Mouse (Mus musculus) myocyte (in vitro differentiated cells): ENCODE data around the gene Scfd1. TPM values are rescaled to one million over a fixed set of nuclear protein-coding genes. Genes with fewer than 3 reads are reported as not detected.

Experiments
- H3K27me3 ChIP-seq: one replicate; pipeline ENCODE4 v1.6.1; 2011; ENCODE audit not compliant: control insufficient read depth, insufficient read depth, insufficient read length
- H3K36me3 ChIP-seq: one replicate; pipeline ENCODE4 v1.6.1; 2011; ENCODE audit not compliant: control insufficient read depth, insufficient read depth
- H3K4me2 ChIP-seq: one replicate; pipeline ENCODE4 v1.6.1; 2011; ENCODE audit warnings: low read depth, control low read depth
- H3K4me3 ChIP-seq: one replicate; pipeline ENCODE4 v1.5.1; 2011; ENCODE audit warnings: mild to moderate bottlenecking, control low read depth, moderate library complexity
- H3K79me2 ChIP-seq: one replicate; pipeline ENCODE4 v1.6.1; 2011; ENCODE audit not compliant: control insufficient read depth, insufficient read depth
- H3ac ChIP-seq: one replicate; pipeline ENCODE4 v1.6.1; 2011; ENCODE audit not compliant: control insufficient read depth, insufficient read length
- CEBPB ChIP-seq: IDR thresholded peaks from 2 replicates; pipeline ENCODE4 v1.6.1; 2011; ENCODE audit warnings: mild to moderate bottlenecking, moderate library complexity; ENCODE audit not compliant: poor library complexity, insufficient read depth, severe bottlenecking
- E2F4 ChIP-seq: IDR thresholded peaks from one replicate; pipeline ENCODE4 v1.6.1; 2011; ENCODE audit warnings: mild to moderate bottlenecking, control low read depth, moderate library complexity; ENCODE audit not compliant: insufficient read depth
- MAX ChIP-seq: IDR thresholded peaks from one replicate; pipeline ENCODE4 v1.6.1; 2011; ENCODE audit warnings: low read depth, mild to moderate bottlenecking, control low read depth
- MYOD1 ChIP-seq, 3 experiments: IDR thresholded peaks; one replicate each; pipeline ENCODE4 v1.6.1; 2011; ENCODE audit warnings: control low read depth in 2 of 3, low read depth in 2 of 3, mild to moderate bottlenecking in 2 of 3, moderate library complexity in 1 of 3; ENCODE audit not compliant: insufficient read length in 2 of 3, control insufficient read depth in 1 of 3
- MYOG ChIP-seq, 3 experiments: IDR thresholded peaks; one replicate each; pipeline ENCODE4 v1.6.1; 2011; ENCODE audit warnings: control low read depth in 2 of 3, low read depth in 2 of 3, mild to moderate bottlenecking in 2 of 3; ENCODE audit not compliant: insufficient read length in 2 of 3, control insufficient read depth in 1 of 3, insufficient read depth in 1 of 3
- POLR2A ChIP-seq: IDR thresholded peaks from one replicate; pipeline ENCODE4 v1.6.1; 2011; ENCODE audit warnings: low read depth, mild to moderate bottlenecking, control low read depth, moderate library complexity; ENCODE audit not compliant: insufficient read length
- POLR2AphosphoS2 ChIP-seq: IDR thresholded peaks from one replicate; pipeline ENCODE4 v1.6.1; 2011; ENCODE audit warnings: low read depth, control low read depth; ENCODE audit not compliant: insufficient read length
- REST ChIP-seq: IDR thresholded peaks from one replicate; pipeline ENCODE4 v1.6.1; 2011; ENCODE audit warnings: mild to moderate bottlenecking, control low read depth, moderate library complexity; ENCODE audit not compliant: insufficient read depth, insufficient read length
- SRF ChIP-seq: IDR thresholded peaks from one replicate; pipeline ENCODE4 v1.6.1; 2011; ENCODE audit warnings: low read depth; ENCODE audit not compliant: control insufficient read depth, insufficient read length
- TCF12 ChIP-seq: IDR thresholded peaks from one replicate; pipeline ENCODE4 v1.6.1; 2011; ENCODE audit warnings: mild to moderate bottlenecking, control low read depth; ENCODE audit not compliant: poor library complexity, insufficient read depth, severe bottlenecking
- TCF3 ChIP-seq: IDR thresholded peaks from one replicate; pipeline ENCODE4 v1.6.1; 2011; ENCODE audit warnings: low read depth, control low read depth; ENCODE audit not compliant: insufficient read length
- USF1 ChIP-seq: IDR thresholded peaks from one replicate; pipeline ENCODE4 v1.6.1; 2011; ENCODE audit warnings: low read depth, mild to moderate bottlenecking, control low read depth, moderate library complexity
- polyA plus RNA-seq: library from polyadenylated mRNA; unstranded; fragments of >200 nt; fragmentation: generic; extraction: Trizol; gene quantifications from one replicate; pipeline ENCODE4 v1.2.1, GENCODE M21; 2012; ENCODE audit warnings: missing spikeins

The Scfd1 gene
- 14.3 TPM for polyA plus RNA-seq

DNA sequence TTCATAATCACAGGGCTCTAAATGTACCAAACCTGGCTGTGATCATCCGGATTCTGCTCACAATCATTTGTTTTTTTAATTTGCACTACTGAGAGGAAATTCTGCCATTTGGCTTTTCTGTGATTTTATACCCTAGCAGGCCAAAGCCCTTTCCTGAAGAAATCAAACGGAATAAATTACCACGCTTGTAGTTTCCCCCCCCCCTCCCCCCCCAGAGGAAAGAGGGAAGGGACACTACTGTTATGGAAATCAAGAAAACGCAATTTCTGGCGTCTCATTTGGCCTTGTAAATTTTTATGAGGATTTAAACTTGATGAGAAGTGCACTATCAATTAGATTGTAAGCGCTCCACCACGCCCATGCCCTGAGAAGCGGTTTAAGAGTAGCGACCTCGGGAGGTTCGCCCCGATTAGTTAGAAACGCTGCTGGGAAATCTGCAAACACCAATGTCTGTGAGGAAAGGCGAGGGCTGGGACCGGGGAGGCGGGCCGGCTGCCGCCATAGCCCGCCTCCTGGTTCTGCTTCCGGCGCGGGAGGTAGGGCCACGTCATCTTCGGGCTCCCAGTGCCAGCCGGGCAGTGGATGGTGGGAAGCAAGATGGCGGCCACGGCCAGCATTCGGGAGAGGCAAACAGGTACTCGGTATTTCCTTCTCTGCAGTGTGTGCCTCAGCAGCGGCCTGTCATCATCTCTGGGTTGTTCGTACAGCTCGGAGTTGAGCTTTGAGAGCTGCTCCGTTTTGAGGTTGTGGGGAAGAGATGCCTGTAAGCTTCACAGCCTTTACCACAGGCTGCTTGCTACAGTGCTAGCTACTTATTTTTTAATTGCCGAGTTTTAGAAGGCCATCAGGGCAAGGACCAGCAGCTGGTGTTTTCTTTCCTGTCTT is at the start of gene Scfd1:
Scfd1 (plus strand) TSS at position 508 of the 885 bp plus-strand sequence.
- Histone ChIP-seq H3K4me3 (peak within 1 kb of the TSS; percentile 85), H3K36me3 (peaks cover 22% of the 10 kb centered on the region), H3K79me2 (peaks cover 34% of the 10 kb centered on the region), H3K27me3 (no peaks in the 10 kb centered on the region), H3K4me2 (peak within 1 kb of the TSS; percentile 86), H3ac (peak within 1 kb of the TSS; percentile 42)
- TF ChIP-seq TCF3, result no peak
- TF ChIP-seq SRF, result no peak
- TF ChIP-seq MAX, result no peak
- TF ChIP-seq TCF12, result no peak
- TF ChIP-seq MYOD1 (IDR thresholded peaks at IDR 0.05; ENCODE audit: control insufficient read depth in 1 of 3, insufficient read length in 2 of 3, low read depth in 2 of 3), result peak in 1 of 3 experiments; percentile 14
- TF ChIP-seq REST, result peak; percentile 2
- TF ChIP-seq CEBPB, result no peak
- TF ChIP-seq USF1, result no peak
- peak; percentile 100 for TF ChIP-seq POLR2AphosphoS2
- peak; percentile 98 for TF ChIP-seq POLR2A
- peak; percentile 44 for TF ChIP-seq E2F4
- peak in 1 of 3 experiments; percentile 36 for TF ChIP-seq MYOG (IDR thresholded peaks at IDR 0.05; ENCODE audit: control insufficient read depth in 1 of 3, insufficient read depth in 1 of 3, insufficient read length in 2 of 3, low read depth in 2 of 3)

DNA sequence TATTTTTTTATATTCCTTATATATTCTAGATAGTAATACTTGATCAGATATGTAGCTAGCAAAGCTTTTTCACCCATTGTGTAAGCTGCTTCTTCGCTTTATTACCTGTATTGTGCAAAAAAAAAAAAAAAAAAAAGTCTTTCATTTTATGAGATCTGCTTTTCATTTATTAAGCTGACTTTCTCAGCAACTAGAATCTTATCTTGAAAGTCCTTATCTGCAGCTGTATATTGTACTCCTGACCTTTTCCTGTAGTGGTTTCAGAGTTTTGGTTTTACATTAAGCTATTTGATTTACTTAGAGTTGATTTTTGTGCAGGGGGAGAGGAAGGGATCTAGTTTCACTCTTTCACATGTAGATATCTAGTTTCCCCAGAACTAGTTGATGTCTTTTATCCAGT is 40.3 kb upstream of the Scfd1 start:
- H3K4me2 ChIP-seq, result no peak overlapping the region
- H3K79me2 ChIP-seq, result no peaks in the 10 kb centered on the region
- H3ac ChIP-seq, result no peak overlapping the region
- TF ChIP-seq MAX (no peak), REST (no peak), POLR2A (no peak), MYOD1 (IDR thresholded peaks at IDR 0.05; ENCODE audit: control insufficient read depth in 1 of 3, insufficient read length in 2 of 3, low read depth in 2 of 3) (no peak), SRF (no peak), MYOG (IDR thresholded peaks at IDR 0.05; ENCODE audit: control insufficient read depth in 1 of 3, insufficient read depth in 1 of 3, insufficient read length in 2 of 3, low read depth in 2 of 3) (no peak), TCF3 (no peak), POLR2AphosphoS2 (no peak), TCF12 (no peak), CEBPB (no peak), USF1 (no peak), E2F4 (no peak)
- H3K27me3 ChIP-seq, result peaks cover 4% of the 10 kb centered on the region
- no peak overlapping the region for H3K4me3 ChIP-seq
- no peaks in the 10 kb centered on the region for H3K36me3 ChIP-seq

DNA sequence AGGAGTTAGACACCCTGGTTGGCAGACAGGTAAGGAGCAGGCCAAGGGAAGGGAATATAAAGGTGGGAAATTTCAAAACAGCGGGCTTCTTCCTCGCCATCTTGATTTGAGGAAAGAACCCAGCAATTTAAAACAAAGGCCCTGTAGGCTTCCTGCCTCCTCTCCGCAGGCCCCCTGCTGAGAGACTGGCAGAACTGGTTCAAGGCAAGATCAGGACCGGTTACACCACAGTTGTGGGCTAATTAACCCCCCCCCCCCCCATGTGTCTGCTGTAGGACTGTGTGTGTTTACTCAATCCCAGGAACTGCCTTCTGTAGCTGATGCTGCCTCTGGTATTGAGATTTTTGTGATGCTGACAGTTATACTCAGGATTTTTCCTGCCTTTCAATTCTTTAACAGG is 31.2 kb upstream of the Scfd1 start:
- Histone ChIP-seq H3K4me3 (no peak overlapping the region), H3K79me2 (peaks cover 29% of the 10 kb centered on the region), H3K27me3 (peaks cover 4% of the 10 kb centered on the region), H3K4me2 (no peak overlapping the region), H3K36me3 (no peaks in the 10 kb centered on the region), H3ac (no peak overlapping the region)
- TF ChIP-seq SRF (no peak), USF1 (no peak), MAX (no peak), CEBPB (no peak), MYOG (IDR thresholded peaks at IDR 0.05; ENCODE audit: control insufficient read depth in 1 of 3, insufficient read depth in 1 of 3, insufficient read length in 2 of 3, low read depth in 2 of 3) (no peak), TCF3 (no peak), E2F4 (no peak), MYOD1 (IDR thresholded peaks at IDR 0.05; ENCODE audit: control insufficient read depth in 1 of 3, insufficient read length in 2 of 3, low read depth in 2 of 3) (no peak), POLR2A (no peak), TCF12 (no peak), POLR2AphosphoS2 (no peak), REST (no peak)

DNA sequence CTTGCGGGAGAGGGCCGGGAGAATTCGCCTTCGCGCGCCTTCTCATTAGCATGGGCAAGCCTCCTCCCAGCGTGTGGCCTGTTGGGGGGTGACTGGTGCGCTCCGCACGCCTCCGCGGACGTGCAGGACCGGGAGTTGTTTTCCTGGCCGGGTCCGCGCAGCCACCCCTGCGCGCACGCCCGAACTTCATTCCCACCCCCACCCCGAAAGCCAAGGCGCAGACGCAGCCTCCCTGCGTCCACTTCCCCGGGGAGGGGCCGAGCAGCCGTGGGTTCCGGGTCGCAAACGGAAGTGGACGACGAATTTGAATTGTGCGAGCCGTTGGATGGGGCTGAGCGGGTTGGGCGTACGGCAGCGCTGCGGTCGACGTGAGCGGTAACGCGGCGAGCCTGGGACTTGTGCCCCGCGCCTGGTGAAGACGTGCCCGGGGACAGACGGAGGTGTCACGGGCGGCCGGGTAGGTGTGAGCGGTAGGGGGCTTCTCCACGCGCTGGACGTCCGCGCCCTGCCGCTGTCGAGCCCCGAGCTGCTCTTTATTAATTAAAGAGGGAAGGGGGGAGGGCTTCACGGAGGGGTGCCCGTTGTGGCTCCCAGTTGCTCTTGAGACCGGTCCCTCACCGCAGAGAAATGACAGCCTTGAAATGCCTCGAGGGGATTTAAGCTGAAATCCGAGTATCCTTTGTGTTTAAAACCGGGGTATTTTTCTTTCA is 29.2 kb upstream of the Scfd1 start, which contains the start of gene G2e3:
G2e3 (plus strand) TSS at position 74 of the 710 bp plus-strand sequence.
- H3ac ChIP-seq, result peak within 1 kb of the TSS; percentile 72
- peaks cover 8% of the 10 kb centered on the region for H3K36me3 ChIP-seq
- H3K4me2 ChIP-seq, result peak within 1 kb of the TSS; percentile 91
- TF ChIP-seq CEBPB (no peak), TCF3 (no peak), MYOG (IDR thresholded peaks at IDR 0.05; ENCODE audit: control insufficient read depth in 1 of 3, insufficient read depth in 1 of 3, insufficient read length in 2 of 3, low read depth in 2 of 3) (peak in 1 of 3 experiments; percentile 30), REST (peak; percentile 29), POLR2A (peak; percentile 91), MAX (no peak), MYOD1 (IDR thresholded peaks at IDR 0.05; ENCODE audit: control insufficient read depth in 1 of 3, insufficient read length in 2 of 3, low read depth in 2 of 3) (peak in 1 of 3 experiments; percentile 4), TCF12 (no peak), POLR2AphosphoS2 (peak; percentile 71), USF1 (no peak), E2F4 (peak; percentile 52)
- H3K4me3 ChIP-seq, result peak within 1 kb of the TSS; percentile 70
- H3K79me2 ChIP-seq, result peaks cover 48% of the 10 kb centered on the region
- H3K27me3 ChIP-seq, result no peaks in the 10 kb centered on the region
